Mouse (Mus musculus) adrenal gland (tissue): ENCODE results near the gene Chrm5.

ENCODE experiments used
- intact Hi-C: fragments of 180-260 bp; cut with DNase I; formaldehyde crosslinking; loops from one replicate; pipeline ENCODE4 v1.15.1; 2025
- long read RNA-seq, 2 experiments: library from polyadenylated mRNA; unstranded; transcript quantifications; one replicate each; pipeline ENCODE4 v2.0.0; 2020; ENCODE audit warnings: borderline replicate concordance in 1 of 2; ENCODE audit not compliant: insufficient replicate concordance in 1 of 2

The Chrm5 gene
- long read RNA-seq, experiment 1: 0 reads
- long read RNA-seq, experiment 2: 0 reads

DNA sequence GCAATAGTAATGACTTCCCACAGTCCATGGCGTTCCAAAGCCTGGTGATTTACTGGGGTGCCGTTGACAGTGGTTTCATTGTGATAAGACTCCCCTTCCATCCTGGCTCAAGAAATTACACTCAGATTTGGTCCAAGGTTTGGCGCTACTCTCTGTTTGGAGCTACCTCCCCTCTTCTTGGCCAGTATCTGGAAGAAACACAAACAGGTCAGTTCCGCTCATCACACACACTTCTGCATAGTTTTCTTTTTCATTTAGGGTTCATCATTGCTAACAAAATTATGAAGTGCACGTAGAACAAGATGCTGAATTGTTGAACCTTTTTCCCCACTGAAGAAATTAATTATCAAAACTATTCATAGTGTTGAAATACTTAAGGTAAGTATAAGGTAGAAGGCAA, at the start of gene Chrm5:
Gene Chrm5 (minus strand): TSS at position 101 of the 400 bp plus-strand sequence.
- intact Hi-C loops: loop anchor here (2.0 kb wide), 1 partner anchor 102 kb away; the partner anchor contains the start of gene Katnbl1

DNA sequence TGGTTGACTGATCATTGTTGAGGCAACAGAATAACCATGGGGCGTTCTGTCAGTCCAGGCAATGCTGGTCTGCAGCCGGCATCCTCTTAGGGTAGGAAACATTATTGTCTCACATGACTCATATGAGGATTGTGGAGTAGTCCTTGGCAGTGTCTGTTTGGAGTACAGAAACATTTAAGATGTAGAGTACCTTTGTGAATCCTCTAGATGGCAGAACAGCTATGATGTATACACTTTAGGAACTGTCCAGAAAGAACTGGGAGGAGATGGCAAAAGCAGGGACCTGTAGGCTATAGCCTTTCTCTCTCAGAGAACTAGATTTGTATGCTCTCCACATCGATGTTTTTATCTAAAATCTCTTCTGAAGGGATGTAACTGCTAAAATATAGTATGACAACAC, 46.4 kb upstream of the Chrm5 start:
- intact Hi-C loops: no loop called here

DNA sequence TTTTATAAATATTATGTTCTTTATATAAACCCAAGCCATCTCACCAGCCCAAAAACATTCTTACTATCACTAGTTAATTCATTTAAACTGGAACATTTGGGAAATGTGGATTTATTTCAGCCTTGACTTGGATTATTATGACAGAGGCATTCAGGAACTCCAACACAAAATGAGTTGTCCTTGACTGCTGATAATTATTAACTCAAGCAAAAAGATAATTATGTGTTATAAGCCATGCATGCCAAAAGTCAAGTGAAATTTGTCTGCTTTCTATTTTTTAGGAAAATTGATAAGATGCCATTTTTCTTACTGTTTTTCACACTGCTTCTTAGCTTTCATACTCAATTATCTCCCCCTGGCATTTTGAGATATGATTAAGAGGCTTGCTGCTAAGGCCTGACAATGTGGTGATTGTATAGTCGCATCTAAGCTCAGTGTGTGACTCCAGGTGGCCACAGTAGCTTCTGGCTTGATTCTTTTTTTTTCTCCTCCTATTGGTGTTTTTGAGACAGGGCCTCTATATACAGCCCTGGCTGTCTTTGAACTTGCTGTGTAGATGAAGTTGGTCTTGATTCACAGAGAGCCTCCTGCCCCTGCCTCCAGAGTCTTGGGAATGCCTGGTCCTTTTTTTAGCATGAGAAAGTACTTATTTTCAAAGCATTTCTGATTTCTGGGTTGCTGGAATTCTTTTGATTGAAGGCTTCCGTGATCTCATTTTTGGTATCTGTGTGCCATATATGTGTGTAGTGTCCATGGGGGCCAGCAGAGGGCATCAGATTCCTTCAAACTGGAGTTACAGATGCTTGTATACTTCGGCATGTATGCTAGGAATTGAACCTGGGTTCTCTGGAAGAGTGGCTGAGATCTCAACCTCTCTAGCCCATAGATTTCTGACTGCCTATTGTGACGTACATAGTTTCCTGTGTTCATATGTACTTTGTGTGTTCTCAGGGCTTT, 40.2 kb upstream of the Chrm5 start:
- intact Hi-C loops: no loop called here

DNA sequence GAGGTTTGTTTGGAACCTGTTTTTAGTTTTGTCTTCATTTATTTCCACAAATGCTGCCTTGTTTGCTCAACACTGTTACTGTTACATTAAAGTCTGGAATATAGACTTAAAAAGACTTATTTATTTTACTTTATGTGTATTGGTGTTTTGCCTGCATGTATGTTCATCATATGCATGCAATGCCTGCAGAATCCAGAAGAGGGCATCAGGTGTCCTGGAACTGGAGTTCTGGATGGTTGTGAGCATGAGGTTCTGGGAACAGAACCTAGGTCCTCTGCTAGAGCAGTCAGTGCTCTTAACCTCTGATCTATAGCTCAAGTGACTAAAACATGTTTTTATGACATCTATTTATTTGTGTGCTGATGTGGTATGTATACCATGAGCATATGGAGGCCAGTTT, 38.0 kb upstream of the Chrm5 start:
- intact Hi-C loops: no loop called here

DNA sequence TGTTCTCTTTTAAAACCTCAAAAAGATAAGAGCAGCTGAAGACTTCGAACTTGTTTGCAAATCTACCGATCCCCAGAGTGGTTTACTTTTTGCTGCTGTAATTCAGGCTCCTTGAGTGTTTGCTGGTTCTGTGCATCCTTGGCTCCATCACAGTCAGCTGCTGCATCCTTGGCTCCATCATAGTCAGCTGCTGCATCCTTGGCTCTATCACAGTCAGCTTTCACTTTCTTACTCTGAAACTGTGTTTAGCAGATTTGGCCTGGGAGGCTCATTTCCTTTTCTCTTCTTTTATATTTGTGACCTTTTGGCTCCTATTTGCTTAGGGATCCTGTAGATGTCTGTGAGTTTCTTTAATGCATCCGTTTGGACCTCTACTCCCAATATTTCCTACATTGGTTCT, 36.6 kb upstream of the Chrm5 start:
- intact Hi-C loops: no loop called here

DNA sequence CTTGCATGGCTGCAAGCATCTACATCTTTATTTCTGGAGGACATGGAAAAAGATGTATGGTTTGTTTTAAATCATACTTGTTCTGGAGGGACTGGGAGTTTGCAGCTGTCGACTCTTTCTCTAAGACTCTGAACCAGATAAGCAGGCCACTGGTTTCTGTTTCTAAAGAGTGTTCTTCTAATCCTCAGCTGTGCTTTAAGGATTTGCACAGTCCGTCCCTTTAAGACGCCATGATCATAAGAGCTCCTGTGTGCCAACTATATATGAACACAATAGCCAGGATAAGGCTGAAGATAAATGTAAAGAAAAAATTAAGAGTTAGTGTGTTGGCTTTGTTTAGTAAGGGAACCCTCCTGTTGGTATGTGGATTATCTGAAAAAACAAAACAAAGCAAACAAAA, 36.2 kb upstream of the Chrm5 start:
- intact Hi-C loops: no loop called here

DNA sequence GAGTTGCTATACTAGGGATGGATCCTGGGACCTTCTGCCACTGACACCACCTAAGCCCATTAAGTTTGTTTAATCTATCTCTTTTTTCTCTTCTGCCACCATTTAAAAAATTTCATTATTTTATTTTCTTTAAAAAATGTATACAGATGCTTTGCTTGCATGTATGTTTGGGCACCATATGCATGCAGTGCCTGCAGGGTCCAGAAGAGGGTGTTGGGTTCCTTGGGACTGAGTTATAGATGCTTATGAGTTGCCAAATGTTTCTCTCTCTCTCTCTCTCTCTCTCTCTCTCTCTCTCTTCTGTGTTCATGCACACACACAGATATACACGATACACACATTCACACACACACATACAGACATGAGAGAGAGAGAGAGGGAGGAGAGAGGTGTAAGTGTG, 32.5 kb upstream of the Chrm5 start:
- intact Hi-C loops: no loop called here

DNA sequence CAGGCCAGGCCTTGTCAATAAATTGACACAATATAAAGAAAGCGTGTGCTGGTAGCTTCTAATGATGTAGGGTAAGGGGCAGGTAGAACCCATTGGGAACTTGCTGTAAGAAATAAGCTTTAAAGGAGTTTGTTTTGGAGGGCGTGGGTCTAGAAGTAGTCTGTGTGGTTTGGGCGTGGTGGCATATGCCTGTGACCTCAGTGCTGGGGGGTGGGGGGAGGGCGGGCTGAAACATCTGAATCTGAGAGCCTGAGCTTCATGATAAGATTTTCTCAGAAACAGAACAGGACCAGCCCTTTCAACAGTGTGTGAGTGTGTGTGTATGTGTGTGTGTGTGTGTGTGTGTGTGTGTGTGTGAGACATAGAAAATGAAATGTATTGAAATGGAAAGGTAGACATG, 29.6 kb upstream of the Chrm5 start:
- intact Hi-C loops: no loop called here

DNA sequence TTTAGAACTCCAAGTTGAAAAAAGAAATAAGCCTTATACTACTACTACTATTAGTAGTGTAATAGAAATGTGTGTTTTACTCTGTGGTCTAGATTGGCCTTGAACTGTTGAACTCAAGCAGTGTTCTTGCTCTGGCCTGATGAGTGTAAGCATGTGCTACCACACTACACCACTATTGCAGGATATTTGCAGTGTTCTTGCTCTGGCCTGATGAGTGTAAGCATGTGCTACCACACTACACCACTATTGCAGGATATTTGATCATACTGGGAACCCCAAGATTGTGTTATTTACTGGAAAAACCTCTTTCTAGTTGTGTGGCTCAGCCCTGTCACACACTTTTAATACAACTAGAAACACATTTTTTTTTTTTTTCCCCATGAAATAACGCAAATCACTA, 26.9 kb upstream of the Chrm5 start:
- intact Hi-C loops: loop anchor here (10.0 kb wide), 1 partner anchor 107 kb away; no protein-coding TSS in a partner anchor

DNA sequence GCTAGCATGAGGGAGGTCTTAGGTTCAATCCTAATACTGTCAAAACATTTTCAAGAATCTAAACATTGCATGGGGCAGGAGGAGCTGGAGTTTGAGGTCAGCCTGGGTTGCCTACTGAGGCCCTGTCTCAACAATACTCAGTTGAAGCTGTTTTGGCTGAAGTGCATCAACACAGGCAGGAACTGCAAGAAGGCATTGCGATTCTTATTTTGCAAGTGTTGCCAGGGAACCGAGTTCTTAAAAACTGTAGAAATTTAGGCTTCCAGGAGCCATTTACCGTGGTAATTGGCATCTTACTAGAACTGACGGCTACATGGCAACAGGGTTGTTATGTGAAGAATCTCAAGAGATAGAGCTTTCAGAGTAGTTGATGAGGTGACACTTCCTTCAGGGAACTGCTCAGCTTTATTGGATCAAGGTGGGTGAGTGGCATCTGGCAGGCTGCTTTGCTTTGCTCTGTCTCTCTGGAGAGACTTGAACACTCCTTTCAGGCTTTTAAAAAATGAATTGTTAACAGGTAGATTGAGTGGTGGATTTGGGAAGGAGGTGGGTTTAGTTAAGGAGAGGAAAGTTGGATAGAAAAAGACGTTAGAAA, 26.4 kb upstream of the Chrm5 start:
- intact Hi-C loops: loop anchor here (10.0 kb wide), 1 partner anchor 108 kb away; no protein-coding TSS in a partner anchor

DNA sequence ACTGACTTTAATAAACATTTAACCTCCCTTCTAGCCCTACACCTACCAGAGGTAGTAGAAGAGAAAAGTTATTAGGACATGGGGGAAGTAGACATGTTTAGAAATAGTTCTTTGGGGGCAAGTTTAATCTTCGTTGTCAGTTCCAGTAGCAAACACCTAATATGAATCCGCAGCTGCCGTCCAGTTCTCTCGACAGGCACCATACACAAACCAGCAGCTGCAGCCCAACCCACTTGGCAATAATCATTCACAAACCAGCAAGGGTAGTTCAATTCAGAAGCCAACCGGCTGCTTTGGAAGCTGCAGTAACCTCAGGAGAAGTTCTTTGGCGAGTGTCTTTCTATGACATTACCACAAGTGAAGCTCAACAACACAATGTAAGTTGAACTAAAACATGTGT, 23.4 kb upstream of the Chrm5 start:
- intact Hi-C loops: loop anchor here (10.0 kb wide), 1 partner anchor 111 kb away; no protein-coding TSS in a partner anchor

DNA sequence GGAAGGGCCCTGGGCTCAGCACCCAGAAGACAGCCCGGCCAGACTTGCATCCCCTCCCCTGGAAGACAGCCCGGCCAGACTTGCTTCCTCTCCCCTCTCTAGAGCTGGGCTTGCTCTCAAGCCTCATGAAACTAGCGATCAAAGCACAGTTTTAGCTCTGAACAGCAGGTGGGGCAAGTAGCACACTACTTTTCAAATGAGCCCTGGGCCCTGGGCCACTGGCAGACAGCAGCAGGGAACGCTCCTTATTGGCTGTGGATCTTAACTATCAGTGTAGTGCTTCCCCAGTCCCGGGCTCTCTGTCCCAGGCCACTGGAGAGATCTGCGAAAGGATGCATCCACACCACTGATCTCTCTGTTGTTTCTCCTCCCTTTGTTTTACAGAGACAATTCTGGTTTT, 20.6 kb upstream of the Chrm5 start:
- intact Hi-C loops: loop anchor here (2.0 to 10.0 kb wide), 2 partner anchors 114 to 266 kb away; no protein-coding TSS in a partner anchor

DNA sequence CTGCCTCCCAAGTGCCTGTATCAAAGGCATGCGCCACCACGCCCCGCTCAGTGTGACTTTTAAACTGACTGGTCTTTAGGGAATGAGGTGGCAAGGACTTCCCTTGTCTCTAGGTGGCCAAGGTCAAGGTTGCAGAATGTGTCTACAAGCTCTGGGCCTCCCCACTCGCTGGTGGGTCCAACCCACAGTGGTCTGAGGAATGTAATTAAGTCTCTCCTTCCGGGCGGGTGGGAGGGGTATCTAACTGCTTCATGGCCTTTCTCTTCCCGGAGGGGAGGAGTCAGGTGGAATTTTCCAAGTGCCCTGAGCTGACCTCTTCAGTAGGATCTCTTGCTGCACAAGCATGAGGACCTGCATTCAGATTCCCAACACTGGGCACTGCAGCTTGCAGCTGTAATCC, 17.3 kb upstream of the Chrm5 start:
- intact Hi-C loops: no loop called here

DNA sequence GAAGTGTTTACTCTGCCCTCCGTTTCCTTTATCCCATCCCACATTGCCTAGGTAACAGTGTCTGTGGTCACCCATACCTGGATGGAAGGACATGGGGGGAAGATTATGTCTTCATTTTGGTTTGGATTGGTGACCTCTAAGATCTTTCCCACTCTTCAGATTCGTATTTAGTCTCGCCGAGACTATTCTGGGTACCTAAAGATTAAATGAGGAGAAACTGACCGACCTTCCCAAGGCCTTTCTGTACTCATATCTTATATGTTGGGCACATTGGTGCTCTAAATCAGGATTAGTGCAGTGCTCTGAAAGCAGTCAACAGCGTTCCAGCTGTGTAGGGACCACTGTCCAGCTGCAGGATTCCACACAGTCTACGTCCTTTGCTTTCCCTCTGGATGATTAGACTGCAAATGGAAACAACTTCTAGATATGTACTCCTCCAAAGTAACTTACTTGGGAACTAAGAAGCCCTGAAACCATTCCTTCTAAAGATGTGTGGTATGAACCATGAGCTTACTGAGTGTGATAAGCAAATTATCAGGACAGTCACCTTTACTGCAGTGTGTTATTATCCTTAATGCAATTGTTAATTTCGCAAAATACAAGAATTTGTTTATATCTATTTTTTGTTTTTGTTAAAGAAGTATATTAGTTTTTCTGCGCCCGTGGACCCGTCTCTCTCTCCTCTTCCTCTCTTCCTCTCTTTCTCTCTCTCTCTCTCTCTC, 13.1 kb upstream of the Chrm5 start:
- intact Hi-C loops: loop anchor here (5.0 kb wide), 1 partner anchor 41 kb away; the partner anchor contains the start of gene Emc7

DNA sequence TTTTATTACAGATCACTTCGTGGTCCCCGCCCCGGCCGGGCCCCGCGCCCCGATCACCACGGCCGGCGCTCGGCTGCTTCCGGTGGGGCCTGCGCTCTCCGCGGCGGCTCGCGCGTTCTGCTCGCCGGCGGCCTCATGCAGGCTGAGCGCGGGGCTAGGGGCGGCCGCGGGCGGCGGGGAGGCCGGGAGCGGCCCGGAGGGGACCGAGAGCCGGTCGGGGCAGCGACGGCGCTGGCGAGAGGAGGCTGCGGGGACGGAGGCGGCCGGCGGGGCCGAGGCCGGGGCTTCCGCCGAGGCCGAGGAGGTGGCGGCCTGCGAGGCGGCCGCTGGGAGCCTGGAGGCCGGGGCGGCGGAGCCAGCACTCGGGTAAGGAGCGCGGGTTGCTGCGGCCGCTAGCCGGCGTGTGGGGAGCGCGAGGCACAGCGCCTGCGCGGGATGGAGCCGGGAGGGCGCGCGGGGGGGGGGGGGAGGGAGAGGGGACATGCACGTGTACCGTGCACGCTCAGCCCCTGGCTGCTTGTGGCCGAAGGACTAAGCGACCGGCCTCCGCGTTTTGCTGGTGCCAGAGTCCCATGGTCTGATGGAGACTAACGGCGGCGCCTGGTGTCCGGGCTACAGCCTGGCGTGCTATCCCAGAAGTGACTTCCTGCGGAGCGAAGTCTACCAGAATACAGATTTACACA, 12.4 kb upstream of the Chrm5 start, which contains the start of gene Aven:
Gene Aven (plus strand): TSS at position 109 of the 683 bp plus-strand sequence.
- intact Hi-C loops: loop anchor here (5.0 kb wide), 1 partner anchor 41 kb away; the partner anchor contains the start of gene Emc7

DNA sequence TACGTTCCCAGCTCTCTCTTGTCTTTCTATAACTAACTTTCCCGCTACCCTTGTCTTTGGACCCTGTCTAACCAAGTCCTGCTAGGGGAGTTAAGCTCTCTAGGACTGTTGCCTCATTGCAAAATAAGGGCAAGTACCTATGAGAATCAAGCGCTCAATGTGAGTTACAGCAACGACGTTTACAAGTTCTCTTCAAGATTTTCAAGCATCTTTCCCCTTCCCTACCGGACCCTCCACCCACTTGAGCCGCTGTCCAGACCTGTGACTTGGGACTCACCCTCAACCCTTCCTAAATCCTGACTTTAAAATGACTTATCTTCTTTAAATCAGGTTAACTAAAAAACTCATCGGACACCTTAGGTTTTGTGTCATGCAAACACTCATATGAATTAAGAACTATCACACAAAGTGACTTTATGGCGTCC, 11.9 kb upstream of the Chrm5 start:
- intact Hi-C loops: loop anchor here (5.0 kb wide), 1 partner anchor 40 kb away; the partner anchor contains the start of gene Emc7

DNA sequence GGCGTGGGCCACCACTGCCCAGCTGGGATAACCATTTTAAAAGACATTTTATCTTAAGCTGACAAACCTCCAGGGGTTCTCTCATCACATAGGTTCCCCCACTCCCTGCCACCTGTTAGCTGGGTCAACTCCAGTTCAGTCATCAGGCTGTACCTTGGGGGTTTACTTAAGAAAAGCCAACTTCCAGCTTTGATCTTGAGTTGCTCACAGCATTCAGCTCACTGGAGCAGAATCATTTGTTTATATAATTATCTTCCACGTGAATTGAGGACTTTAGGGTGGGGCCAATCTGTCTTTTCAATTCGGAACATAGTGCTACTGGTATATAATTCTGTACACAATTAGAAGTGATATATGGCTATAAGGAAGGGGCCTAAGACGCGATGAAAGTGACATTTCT, 11.1 kb upstream of the Chrm5 start:
- intact Hi-C loops: loop anchor here (5.0 kb wide), 1 partner anchor 39 kb away; the partner anchor contains the start of gene Emc7

DNA sequence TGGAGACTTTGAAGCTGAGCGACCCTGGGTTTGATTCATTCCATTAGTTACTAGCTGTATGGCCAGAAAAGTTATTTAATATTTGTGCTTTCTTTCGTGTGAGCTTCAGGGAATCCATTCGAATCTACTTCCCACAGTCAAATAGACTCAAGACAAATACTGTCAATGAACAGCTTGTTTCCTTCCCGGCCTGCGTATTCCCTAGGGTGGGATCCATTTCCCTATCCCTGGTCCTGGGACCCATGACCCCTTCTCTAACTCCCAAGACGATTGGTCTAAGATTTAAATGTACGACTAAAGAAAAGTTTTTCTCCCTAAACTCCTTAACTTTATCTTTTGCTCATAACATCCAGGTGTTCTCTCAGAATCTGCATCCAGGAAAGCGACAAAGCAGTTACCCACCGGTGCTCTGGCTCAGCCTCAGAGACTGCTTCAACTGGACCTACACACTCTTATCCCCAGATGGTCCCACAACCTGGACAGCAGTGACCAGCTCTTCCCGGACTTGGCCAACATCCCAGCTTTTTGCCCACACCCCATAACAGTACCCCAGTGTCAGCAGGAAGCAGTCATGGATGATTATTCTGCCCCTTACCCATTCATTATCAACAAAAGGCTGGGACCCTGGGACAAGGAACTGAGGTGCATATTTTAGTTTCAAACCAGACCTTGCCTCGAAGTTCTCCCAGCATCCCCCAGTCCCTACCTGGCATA, 10.1 kb upstream of the Chrm5 start:
- intact Hi-C loops: loop anchor here (5.0 kb wide), 1 partner anchor 38 kb away; the partner anchor contains the start of gene Emc7

DNA sequence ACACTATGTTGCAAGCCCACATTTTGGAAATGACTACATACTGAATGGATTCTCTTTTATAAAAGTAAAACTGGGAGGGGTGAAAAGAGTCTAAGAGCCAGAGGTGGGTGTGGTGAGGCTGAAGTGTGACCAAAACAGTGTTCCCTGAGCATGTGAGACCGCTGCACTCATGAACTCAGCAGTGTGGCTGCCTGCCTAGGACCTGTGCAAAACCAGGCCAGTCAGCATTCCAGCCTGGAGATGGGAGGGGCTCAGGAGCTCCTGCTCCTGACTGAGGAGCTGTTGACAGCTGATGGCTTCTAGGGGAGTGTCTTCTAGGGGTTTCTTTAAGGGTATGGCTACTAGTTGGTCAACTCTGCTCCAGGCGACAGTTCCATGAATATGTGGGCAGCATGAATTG, 4.3 kb upstream of the Chrm5 start:
- intact Hi-C loops: no loop called here

DNA sequence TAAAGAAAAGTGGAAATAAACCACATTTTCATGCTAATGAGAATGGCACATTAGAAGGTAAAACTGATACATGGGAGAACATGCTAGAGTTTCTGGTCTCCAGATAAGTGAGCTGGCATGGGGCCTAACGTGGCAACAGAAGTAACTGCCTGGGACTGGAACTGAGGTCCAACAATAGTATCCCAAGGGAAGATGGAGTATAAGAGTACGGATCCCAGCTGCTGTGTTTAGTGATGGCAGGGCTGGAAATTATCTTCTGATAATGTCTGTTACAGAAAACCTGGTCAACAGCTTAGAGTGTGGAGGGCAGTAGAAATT, 2.7 kb upstream of the Chrm5 start:
- intact Hi-C loops: no loop called here
